Mouse (Mus musculus): ENCODE measurements around the gene Pkd1l3.

The Pkd1l3 gene

GRCm38 (mm10) chr8:109614243-109615210, at the start of gene Pkd1l3:
Gene Pkd1l3, plus strand, starts transcription at chr8:109614517.
- DNase-seq (ENCODE audit: low spot score in 2 of 2): no peak

DNA sequence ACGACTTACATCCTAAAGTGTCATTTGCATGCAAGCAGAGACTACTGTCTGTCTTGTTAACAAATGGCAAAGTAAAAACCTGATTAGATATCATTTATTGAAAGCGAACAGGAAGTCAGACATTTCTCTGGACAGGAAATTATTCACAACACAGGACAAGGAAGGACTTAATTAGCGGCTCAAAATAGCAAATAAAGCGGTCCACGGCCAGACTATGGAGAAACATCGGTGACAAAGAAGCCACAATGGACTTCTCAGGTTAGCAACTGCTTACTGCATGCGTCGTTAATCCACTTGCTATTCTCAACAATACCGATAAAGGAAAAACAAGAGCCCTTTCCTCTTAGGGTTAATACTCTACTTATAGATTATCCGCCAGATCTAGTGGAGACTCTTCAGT, 49.6 kb upstream of the Pkd1l3 start:
- no peak for DNase-seq (ENCODE audit: low spot score in 2 of 2)

GRCm38 (mm10) chr8:109565498-109566333, 48.6 kb upstream of the Pkd1l3 start, which contains the start of the genes Dhx38 and Txnl4b:
Gene Dhx38, minus strand, starts transcription at chr8:109565861.
Gene Txnl4b, plus strand, starts transcription at chr8:109565892.
- DNase-seq (ENCODE audit: low spot score in 2 of 2): peak; percentile 96 to 99

DNA sequence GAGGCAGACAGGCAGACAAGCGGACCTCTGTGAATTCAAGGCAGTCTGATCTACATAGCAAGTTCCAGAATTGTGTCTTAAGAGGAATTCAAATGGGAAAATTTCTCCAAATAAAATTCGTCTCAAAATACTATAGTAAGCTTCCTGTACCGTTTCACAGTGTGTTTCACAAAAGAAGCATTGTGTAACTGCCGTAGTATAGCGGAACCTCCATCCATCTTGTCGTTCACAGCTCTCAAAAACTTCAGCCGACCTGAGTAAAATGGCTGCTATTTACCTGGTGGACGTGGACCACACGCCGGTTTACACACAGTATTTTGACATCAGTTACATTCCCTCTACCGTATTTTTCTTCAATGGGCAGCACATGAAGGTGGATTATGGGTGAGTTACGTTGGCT, 43.2 kb upstream of the Pkd1l3 start:
- DNase-seq (ENCODE audit: low spot score in 2 of 2): no peak

DNA sequence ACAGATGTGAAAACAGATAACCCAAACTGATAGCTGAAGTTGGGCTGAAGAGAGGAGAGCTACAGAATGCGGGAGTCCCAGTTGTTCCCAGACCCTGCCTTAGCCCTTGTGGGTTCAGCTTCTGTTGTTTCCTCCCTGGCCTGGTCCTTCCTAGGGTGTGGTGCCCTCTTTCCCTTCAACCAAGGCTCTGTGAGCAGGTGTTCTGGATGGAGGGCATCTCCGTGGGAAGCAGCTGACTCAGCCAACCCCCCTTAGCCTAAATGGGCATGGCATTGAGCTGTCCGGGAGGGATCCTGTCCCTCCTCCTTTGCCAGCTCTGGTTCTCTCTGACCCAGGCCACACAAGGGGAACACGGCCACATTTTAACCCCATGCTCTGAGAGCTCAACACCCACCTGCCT, 38.0 kb upstream of the Pkd1l3 start:
- no peak for DNase-seq (ENCODE audit: low spot score in 2 of 2)

DNA sequence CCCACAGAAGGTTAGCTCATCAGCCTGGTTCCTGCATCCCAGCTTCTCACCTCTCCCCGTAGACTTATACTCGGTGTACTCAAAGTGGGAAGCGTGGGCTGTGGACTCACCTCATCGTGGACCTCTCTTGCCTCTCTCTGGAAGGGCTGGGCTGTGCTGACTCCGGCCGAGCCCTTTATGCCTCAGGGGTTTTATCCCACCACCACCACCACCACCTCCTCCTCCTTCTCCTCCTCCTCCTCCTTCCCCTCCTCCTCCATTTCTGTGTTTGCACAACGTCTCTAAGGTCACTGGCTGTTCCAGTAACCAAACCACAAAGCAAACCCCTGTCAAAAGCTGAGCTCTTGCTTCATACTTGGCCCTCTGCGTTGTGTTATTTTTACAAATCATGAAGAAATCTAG, 35.4 kb upstream of the Pkd1l3 start, which contains the start of gene Hp:
TSS of gene Hp (minus strand) at position 273 of the 402 bp plus-strand sequence.
- DNase-seq (ENCODE audit: low spot score in 2 of 2): no peak

DNA sequence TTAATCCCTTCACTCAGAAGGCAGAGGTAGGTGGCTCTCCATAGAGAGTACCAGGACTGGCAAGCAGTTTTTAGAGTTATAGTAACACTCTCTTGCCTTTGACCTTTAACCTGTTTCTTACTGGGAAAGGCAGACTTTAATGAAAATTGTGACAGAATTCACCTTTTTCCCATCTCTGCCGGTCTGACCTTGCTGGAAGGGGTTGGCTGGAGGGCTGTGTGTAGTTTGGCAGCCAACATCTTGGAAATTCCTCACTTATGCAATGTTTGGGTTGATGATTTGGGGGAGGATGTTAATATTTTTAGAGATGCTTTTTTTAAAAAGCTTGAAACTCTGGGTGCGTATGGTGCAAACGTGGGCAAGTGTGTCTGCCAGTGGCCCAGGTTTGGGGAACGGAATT, 30.0 kb upstream of the Pkd1l3 start:
- no peak for DNase-seq (ENCODE audit: low spot score in 2 of 2)

GRCm38 (mm10) chr8:109584830-109585229, 29.5 kb upstream of the Pkd1l3 start:
- DNase-seq (ENCODE audit: low spot score in 2 of 2): no peak

GRCm38 (mm10) chr8:109585652-109586051, 28.7 kb upstream of the Pkd1l3 start:
- DNase-seq (ENCODE audit: low spot score in 2 of 2): no peak

GRCm38 (mm10) chr8:109586972-109587504, 27.3 kb upstream of the Pkd1l3 start:
- no peak for DNase-seq (ENCODE audit: low spot score in 2 of 2)

GRCm38 (mm10) chr8:109590901-109591300, 23.4 kb upstream of the Pkd1l3 start:
- no peak for DNase-seq (ENCODE audit: low spot score in 2 of 2)

- DNase-seq (ENCODE audit: low spot score in 2 of 2): no peak
Measured at GRCm38 (mm10) chr8:109591367-109591766, 22.9 kb upstream of the Pkd1l3 start.

DNA sequence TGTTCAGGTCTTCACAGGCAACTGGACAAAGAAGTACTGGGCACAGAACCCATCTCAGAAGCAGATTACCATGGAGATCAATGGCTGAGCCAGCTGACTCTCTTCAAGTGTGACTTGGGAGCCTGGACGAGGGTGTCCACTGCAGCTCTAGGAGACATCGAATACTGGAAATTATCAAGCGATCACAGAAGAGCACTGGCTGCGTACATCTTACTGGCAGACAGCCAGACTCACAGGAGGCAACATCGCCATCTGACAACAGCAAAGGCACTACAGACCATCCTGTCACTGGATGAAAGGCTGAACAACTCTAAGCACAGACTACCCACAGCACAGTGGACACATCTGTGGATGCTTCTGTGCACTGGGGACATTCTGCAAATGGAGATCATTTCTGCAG, 22.2 kb upstream of the Pkd1l3 start:
- no peak for DNase-seq (ENCODE audit: low spot score in 2 of 2)

DNA sequence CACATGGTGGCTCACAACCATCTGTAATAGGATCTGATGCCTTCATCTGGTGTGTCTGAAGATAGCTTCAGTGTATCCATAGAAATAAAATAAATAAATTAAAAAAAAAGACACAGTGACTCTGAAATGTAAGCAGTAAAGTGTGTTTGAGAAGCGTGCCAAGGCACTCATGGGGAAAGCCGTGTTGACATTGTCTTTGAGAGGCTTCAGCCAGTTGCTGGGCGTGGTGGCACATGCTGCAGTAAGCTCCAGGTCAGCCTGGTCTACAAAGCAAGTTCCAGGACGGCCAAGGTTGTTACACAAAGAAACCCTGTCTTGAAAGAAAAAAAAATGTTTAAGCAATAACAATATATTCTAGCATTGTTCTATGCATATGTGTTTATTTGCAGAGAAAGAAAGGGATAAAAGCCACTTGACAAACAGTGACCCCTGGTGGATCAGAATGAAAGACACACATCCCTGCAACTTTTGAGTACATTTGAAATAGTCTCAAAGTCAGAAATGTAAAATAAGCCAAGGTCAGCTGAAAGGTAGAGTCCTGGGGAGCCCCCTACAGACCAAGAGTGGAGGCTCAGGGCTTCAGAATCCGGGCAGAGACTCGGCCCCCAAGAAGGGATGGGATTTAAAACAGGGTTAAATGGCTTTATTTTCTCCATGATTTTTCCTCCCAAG, 21.1 kb upstream of the Pkd1l3 start:
- no peak for DNase-seq (ENCODE audit: low spot score in 2 of 2)

DNA sequence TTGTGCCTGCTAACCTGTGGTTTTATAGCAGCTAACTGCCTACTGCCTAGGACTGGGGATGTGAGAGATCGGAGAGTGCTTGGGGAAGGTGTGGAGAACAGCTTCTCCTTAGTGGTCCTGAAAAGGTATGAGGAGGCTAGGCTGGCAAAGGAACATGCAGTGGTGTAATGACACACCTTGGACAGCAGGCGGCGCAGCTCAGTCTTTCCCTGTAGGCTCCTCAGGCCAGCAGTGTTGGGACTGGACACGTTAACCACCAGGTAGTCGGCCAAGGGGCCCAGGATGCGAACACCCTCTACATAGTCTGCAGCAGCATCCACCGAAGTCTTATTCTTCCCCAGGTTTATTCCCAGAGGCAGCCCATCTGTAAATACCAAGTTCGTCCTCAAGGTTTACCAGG, 18.5 kb upstream of the Pkd1l3 start:
- no peak for DNase-seq (ENCODE audit: low spot score in 2 of 2)

DNA sequence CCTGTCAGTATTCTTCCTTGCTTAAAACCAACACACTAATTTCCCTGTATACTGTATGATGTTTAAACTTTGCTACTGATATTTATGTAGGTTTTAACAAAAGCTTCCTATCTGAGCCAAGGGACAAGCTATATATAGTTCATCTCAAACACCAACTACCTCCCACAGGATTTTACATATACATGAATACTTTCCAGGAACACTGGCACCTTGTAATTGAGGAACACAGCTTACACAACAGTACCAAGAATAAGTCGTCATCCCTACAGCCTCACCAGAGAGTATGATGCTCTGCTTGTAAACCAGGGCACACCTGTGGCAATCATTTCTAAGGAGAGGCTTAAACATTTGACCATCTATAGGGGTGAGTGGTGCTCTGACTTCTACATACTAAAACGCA, 7.6 kb upstream of the Pkd1l3 start:
- DNase-seq (ENCODE audit: low spot score in 2 of 2): no peak

DNA sequence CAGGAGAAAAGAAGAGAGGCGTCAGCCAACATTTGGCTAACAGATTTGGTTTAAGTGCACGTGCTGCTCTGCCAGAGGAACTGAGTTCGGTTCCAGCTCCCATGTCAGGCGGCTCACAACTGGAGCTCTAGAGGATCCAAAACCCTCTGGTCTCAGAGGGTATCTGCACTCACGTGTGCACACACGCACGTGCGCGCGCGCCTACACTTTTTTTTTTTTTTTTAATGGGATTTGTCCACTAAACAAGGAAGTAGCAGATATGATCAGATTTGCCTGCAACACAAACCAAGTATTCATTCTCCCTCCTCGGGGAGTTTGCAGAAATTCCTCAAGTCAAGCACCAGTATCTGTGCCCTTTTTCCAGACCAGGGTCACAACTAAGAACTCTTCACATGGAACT, 6.7 kb upstream of the Pkd1l3 start:
- DNase-seq (ENCODE audit: low spot score in 2 of 2): no peak

DNA sequence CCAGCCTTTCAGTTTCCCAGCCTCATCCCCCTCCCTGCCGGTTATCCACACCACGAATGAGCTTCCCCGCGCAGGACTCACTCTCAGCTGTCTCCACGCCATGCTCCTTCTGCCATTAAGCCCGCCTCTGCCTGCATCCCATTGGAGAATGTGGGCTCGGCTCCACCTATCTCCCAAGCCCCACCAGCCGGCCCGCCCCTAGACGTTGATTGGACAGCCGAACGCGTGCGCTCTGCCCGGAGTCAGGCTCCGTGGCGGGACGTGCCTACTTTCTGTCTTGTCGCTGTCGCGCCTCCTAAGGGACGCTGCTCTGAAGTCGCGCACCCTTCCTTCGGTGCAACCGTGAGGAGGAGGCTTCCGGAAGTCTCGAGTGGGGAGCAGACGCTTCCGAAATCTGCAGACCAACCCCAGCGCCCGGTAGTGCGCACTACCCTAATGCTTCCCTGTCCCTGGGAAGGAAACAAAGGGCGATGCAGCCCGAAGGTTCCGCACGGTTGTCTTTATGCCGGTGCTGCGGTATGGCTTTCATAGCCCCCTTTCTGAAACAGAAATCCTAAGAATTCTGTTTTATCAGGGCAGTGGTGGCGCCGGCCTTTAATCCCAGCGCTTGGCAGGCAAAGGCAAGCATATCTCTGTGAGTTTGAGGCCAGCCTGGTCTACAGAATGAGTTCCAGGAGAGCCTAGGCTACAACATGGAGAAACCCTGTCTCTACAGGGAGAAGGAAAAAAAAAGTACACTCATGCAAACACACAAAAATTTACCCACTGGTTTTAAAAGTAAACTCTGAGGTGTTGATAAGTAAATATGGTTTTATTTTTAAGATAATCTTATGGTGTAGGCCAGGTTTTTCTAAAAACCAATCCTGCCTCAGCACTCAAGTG, 5.8 kb upstream of the Pkd1l3 start, which contains the start of gene Dhodh:
TSS of gene Dhodh (minus strand) at position 403 of the 882 bp plus-strand sequence.
- DNase-seq (ENCODE audit: low spot score in 2 of 2): peak; percentile 96 to 97

DNA sequence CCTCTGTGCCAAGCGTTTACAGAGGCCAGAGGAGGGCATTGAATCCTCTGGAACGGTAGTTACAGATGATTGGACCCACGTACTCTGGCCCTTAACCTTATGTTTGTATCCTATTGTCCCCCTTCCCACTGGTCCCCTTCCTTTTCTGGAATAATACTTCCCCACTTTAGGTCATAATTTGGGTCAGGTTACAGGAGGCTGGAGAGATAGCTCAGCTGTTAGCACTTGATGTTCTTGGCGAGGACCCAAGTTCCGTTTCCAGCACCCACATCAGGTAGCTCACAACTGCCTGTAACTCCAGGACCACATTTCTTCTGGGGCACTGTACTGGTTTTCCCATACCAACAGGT, 5.2 kb upstream of the Pkd1l3 start:
- no peak for DNase-seq (ENCODE audit: low spot score in 2 of 2)

GRCm38 (mm10) chr8:109615569-109615968, 1.3 kb downstream of the Pkd1l3 start:
- DNase-seq (ENCODE audit: low spot score in 2 of 2): no peak

DNA sequence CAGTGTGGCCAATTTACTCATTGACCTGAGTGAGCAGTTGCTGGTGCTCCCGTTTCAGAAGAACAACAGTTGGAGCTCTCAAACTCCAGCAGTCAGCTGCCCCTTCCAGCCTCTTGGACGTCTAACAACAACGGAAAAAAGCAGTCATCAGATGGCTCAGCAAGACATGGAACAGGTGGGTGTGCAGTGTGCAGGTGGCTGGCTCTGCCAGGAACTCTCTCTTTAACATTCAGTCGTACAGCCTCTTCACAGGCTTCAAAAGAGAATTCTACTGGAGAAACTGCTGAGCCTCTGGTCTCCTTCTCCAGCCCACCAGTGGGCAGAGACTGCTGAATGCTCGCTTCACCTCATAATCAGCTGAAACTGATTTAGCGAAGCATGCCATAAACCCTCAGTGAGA, 14.3 kb downstream of the Pkd1l3 start:
- peak in 1 of 2 experiments; percentile 7 for DNase-seq (ENCODE audit: low spot score in 2 of 2)

Measured in frontal cortex, postnatal 14 days (tissue).